In genomic region chr7:100582727-100583236, GRCm38 (mm10) we compare ENCODE assay signal across 7 mouse cellular contexts. TPM values are rescaled to one million over a fixed set of nuclear protein-coding genes. Genes with fewer than 3 reads are reported as not detected.
DNase-seq lines count a peak whose midpoint lies in the region; ATAC-seq lines count a peak whose summit lies in the region.

No protein-coding gene starts in this region.

- DNase-seq in adrenal gland, postnatal 25 days: peak; percentile 90
- DNase-seq in heart, adult 11 months: peak; percentile 99
- peak; percentile 96 for DNase-seq in kidney, adult 18-20 months
- DNase-seq in limb, embryonic 11.5 days (ENCODE audit: low spot score): peak; percentile 91
- peak; percentile 94 for DNase-seq in midbrain, embryonic 14.5 days
- DNase-seq in spleen, adult 18-20 months: peak; percentile 73 to 83

- under 1% methylated on average over 31 of the region's 31 CpGs for WGBS in embryonic facial prominence, embryonic 12.5 days
- under 1% methylated on average over 31 of the region's 31 CpGs for WGBS in limb, embryonic 11.5 days
- under 1% methylated on average over 31 of the region's 31 CpGs for WGBS in midbrain, embryonic 14.5 days

- H3K4me1 ChIP-seq in embryonic facial prominence, embryonic 12.5 days: no peaks in the 10 kb centered on the region
- 0 out of 2 replicates have a peak, but pooled peaks cover 2% of the 10 kb centered on the region for H3K4me1 ChIP-seq in limb, embryonic 11.5 days (ENCODE audit: control insufficient read depth, insufficient read depth, low read length)
- peaks cover 5% of the 10 kb centered on the region; the same call in 1 of the 2 replicates for H3K4me1 ChIP-seq in midbrain, embryonic 14.5 days (ENCODE audit: control insufficient read depth, insufficient read depth, low read length)

- ATAC-seq in embryonic facial prominence, embryonic 12.5 days (ENCODE audit: insufficient number of reproducible peaks, insufficient read depth, low FRiP score, low TSS enrichment): peak; percentile 79; the same call in 1 of the 2 replicates
- ATAC-seq in limb, embryonic 11.5 days (ENCODE audit: insufficient number of reproducible peaks, low FRiP score, low TSS enrichment, low read depth): no peak
- ATAC-seq in midbrain, embryonic 14.5 days (ENCODE audit: low FRiP score, low TSS enrichment): peak; percentile 92

- no peaks in the 10 kb centered on the region for H3K27me3 ChIP-seq in embryonic facial prominence, embryonic 12.5 days
- no peaks in the 10 kb centered on the region for H3K27me3 ChIP-seq in limb, embryonic 11.5 days (ENCODE audit: control insufficient read depth, insufficient read depth, low read length)
- H3K27me3 ChIP-seq in midbrain, embryonic 14.5 days (ENCODE audit: control insufficient read depth, insufficient read depth, low read length): no peaks in the 10 kb centered on the region

- H3K4me3 ChIP-seq in embryonic facial prominence, embryonic 12.5 days: peak overlapping the region; percentile 53
- peak overlapping the region; percentile 48 for H3K4me3 ChIP-seq in limb, embryonic 11.5 days (ENCODE audit: low read depth, low read length)
- peak overlapping the region; percentile 46 for H3K4me3 ChIP-seq in midbrain, embryonic 14.5 days (replicated peaks; ENCODE audit: low read depth, low read length)

- peak overlapping the region; percentile 68 for H3K9ac ChIP-seq in embryonic facial prominence, embryonic 12.5 days
- H3K9ac ChIP-seq in limb, embryonic 11.5 days (ENCODE audit: low read length): peak overlapping the region; percentile 87
- peak overlapping the region; percentile 72 for H3K9ac ChIP-seq in midbrain, embryonic 14.5 days (replicated peaks; ENCODE audit: low read length)

- H3K36me3 ChIP-seq in embryonic facial prominence, embryonic 12.5 days: no peaks in the 10 kb centered on the region
- H3K36me3 ChIP-seq in limb, embryonic 11.5 days (ENCODE audit: control insufficient read depth, insufficient read depth, low read length): no peaks in the 10 kb centered on the region
- no peaks in the 10 kb centered on the region for H3K36me3 ChIP-seq in midbrain, embryonic 14.5 days (ENCODE audit: control insufficient read depth, insufficient read depth, low read length)

- no peaks in the 10 kb centered on the region for H3K9me3 ChIP-seq in embryonic facial prominence, embryonic 12.5 days
- no peaks in the 10 kb centered on the region for H3K9me3 ChIP-seq in limb, embryonic 11.5 days (ENCODE audit: control insufficient read depth, low read length)
- no peaks in the 10 kb centered on the region for H3K9me3 ChIP-seq in midbrain, embryonic 14.5 days (ENCODE audit: control insufficient read depth, low read length)

- peak overlapping the region; percentile 85 for H3K27ac ChIP-seq in embryonic facial prominence, embryonic 12.5 days
- H3K27ac ChIP-seq in limb, embryonic 11.5 days (replicated peaks; ENCODE audit: low read depth, low read length): peak overlapping the region; percentile 83
- H3K27ac ChIP-seq in midbrain, embryonic 14.5 days (replicated peaks; ENCODE audit: low read depth, low read length): peak overlapping the region; percentile 95

- H3K4me2 ChIP-seq in embryonic facial prominence, embryonic 12.5 days (replicated peaks): peak overlapping the region; percentile 60
- H3K4me2 ChIP-seq in limb, embryonic 11.5 days (ENCODE audit: low read depth, severe bottlenecking): peak overlapping the region; percentile 58
- peak overlapping the region; percentile 56 for H3K4me2 ChIP-seq in midbrain, embryonic 14.5 days (ENCODE audit: low read length)

RNA-seq across cellular contexts. Expression of gene Rab6a, which starts 24.4 kb away (rescaled TPM):
- 64.8 and 67.5 TPM in 2 replicates for total RNA-seq in adrenal gland, postnatal 25 days (2021)
- polyA plus RNA-seq in embryonic facial prominence, embryonic 12.5 days (2016; fragmentation: Nextera tagmentation; extraction: Ambion mirVana): 121 and 126 TPM in 2 replicates
- 128 TPM in 2 replicates for polyA plus RNA-seq in limb, embryonic 11.5 days (2014; fragmentation: Nextera tagmentation; extraction: Ambion mirVana)
- polyA plus RNA-seq in midbrain, embryonic 14.5 days (2014; fragmentation: Nextera tagmentation; extraction: Ambion mirVana): 272 and 300 TPM in 2 replicates

RNA-seq across cellular contexts. Expression of gene Mrpl48, which starts 25.3 kb away (rescaled TPM):
- 48.3 and 60.4 TPM in 2 replicates for total RNA-seq in adrenal gland, postnatal 25 days (2021)
- polyA plus RNA-seq in embryonic facial prominence, embryonic 12.5 days (2016; fragmentation: Nextera tagmentation; extraction: Ambion mirVana): 64.3 and 67.4 TPM in 2 replicates
- polyA plus RNA-seq in limb, embryonic 11.5 days (2014; fragmentation: Nextera tagmentation; extraction: Ambion mirVana): 56.8 and 66.9 TPM in 2 replicates
- 91.3 and 95.9 TPM in 2 replicates for polyA plus RNA-seq in midbrain, embryonic 14.5 days (2014; fragmentation: Nextera tagmentation; extraction: Ambion mirVana)

RNA-seq across cellular contexts. Expression of gene Coa4, which starts 45.9 kb away (rescaled TPM):
- total RNA-seq in adrenal gland, postnatal 25 days (2021): 11.5 and 11.7 TPM in 2 replicates
- 14.9 and 15.7 TPM in 2 replicates for polyA plus RNA-seq in embryonic facial prominence, embryonic 12.5 days (2016; fragmentation: Nextera tagmentation; extraction: Ambion mirVana)
- polyA plus RNA-seq in limb, embryonic 11.5 days (2014; fragmentation: Nextera tagmentation; extraction: Ambion mirVana): 21.3 and 22.2 TPM in 2 replicates
- 16.5 and 16.6 TPM in 2 replicates for polyA plus RNA-seq in midbrain, embryonic 14.5 days (2014; fragmentation: Nextera tagmentation; extraction: Ambion mirVana)
